Mouse (Mus musculus): ENCODE results near the gene Cyp11a1. TPM values are rescaled to one million over a fixed set of nuclear protein-coding genes. Genes with fewer than 3 reads are reported as not detected.

Cyp11a1 gene
- polyA plus RNA-seq, 1 experiment from 2014 or later = 2.3 TPM

DNA sequence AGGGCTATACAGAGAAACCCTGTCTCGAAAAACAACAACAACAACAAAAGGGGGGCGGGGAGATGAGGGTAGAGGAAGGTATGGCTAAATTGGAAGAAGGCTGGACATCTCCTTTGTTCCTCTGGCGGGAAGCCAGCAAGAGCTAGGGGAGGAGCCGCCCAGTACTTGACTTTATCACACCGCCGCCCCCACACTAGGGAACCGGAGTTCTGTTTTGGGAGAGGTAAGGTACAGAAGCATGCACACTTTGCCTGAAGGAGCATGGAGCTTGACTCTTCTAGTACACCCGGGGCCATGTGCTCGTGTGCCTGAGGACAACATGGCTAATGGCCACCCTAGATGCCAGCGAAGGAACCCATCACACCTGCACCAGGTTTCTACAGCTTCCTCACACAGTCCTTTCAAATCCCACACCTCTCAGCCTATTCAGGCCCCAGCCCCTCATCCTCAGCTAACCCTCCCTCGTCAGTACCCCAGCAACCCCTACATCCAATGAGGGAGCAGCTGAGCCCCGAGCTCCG lies 8.6 kb upstream of the Cyp11a1 start:
- H3K4me3 ChIP-seq = peak overlapping the region; percentile 42
- no peaks in the 10 kb centered on the region for H3K9me3 ChIP-seq
- H3K27me3 ChIP-seq = peaks cover 12% of the 10 kb centered on the region; the same call in 1 of the 2 replicates
- ATAC-seq (ENCODE audit: low FRiP score, low read depth) = peak; percentile 95
- no peak overlapping the region for H3K27ac ChIP-seq (replicated peaks)
- peak overlapping the region; percentile 75 for H3K4me2 ChIP-seq
- peaks cover 16% of the 10 kb centered on the region for H3K4me1 ChIP-seq (replicated peaks)
- peak overlapping the region; percentile 43 for H3K9ac ChIP-seq
- no peaks in the 10 kb centered on the region for H3K36me3 ChIP-seq
- WGBS = 25% methylated on average over 13 of the region's 13 CpGs

DNA sequence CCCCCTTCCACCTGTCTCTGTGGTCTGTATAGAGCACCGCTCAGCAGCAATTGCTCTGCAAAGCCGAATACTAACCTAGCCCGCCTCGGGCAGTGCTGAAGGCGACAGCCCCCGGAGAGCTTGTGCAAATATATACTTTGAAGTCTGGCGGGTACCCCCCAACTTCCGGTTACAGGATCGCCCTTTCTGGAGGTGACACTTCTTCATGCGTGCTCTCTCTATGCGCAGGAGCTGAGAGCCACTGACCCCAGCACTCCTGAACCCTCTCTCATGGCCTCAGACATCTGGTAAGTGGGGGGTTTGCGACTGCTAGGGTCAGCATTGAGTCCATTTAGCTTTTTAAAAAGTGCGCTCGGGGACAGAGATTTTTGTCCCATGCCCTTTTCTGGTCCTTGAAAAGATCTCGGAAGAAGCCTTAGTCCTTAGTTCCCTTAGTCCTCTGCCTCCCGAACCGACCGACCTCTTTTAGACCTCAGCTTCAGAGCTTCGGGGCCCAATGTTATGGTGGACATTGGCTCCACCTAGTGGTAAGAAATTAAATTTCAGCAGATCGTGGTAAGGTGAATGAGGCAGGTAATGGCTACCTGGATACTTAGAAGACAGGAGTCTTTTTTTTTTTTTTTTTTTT lies 8.1 kb upstream of the Cyp11a1 start:
- Histone ChIP-seq H3K9me3 (no peaks in the 10 kb centered on the region), H3K4me2 (peak overlapping the region; percentile 75), H3K4me1 (replicated peaks) (peaks cover 13% of the 10 kb centered on the region), H3K27me3 (peaks cover 12% of the 10 kb centered on the region; the same call in 1 of the 2 replicates), H3K27ac (replicated peaks) (0 out of 2 replicates have a peak overlapping the region, but pooled peaks have one; percentile 55), H3K9ac (peak overlapping the region; percentile 43), H3K36me3 (no peaks in the 10 kb centered on the region), H3K4me3 (peak overlapping the region; percentile 42)
- WGBS = 1% methylated on average over 20 of the region's 20 CpGs
- ATAC-seq (ENCODE audit: low FRiP score, low read depth) = peak; percentile 75

DNA sequence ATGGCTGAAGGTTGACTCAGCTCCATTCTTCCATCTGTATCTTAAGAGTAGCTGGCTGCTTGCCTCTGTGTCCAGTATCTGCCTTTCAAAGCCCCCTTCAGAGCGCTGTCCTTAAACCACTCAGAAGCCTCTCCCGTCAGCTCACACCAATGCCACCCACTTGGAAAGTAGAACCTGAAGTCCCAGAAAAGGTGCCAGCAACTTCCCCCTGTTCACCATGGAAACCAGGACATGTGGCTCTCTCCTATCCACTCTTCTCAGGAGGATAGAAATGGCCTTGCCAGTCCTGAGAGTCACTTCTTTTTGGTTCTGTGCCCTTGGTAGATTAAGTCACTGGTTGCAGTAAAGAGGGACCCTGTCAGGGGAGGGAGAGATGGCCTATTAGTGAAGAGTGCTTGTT lies 7.5 kb upstream of the Cyp11a1 start:
- Histone ChIP-seq H3K36me3 (no peaks in the 10 kb centered on the region), H3K27me3 (peaks cover 12% of the 10 kb centered on the region; the same call in 1 of the 2 replicates), H3K4me3 (no peak overlapping the region), H3K9ac (no peak overlapping the region), H3K4me1 (replicated peaks) (peaks cover 10% of the 10 kb centered on the region), H3K4me2 (no peak overlapping the region), H3K9me3 (no peaks in the 10 kb centered on the region), H3K27ac (replicated peaks) (no peak overlapping the region)
- no peak for ATAC-seq (ENCODE audit: low FRiP score, low read depth)
- WGBS = 58% methylated on average over 2 of the region's 2 CpGs

DNA sequence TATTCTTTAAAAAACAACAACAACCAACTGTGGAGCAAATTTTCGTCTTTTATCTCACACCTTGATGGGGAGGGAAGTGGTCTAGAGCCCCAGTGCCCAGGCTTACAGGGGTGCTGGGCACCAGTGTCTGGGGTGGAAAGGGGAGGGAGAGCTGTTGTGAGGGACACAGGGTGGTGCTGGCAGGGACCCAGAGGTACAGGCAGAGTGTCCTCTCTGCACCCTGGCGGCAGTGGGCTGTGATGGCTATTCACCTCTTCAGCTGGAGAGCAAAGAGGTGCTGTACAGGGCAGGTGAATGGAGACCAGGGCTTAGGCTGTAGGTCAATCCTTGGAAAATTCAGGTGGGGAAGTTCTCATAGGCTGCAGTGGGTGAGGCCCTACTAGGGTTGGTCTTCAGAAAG lies 6.5 kb upstream of the Cyp11a1 start:
- Histone ChIP-seq H3K9me3 (no peaks in the 10 kb centered on the region), H3K9ac (no peak overlapping the region), H3K4me2 (no peak overlapping the region), H3K36me3 (no peaks in the 10 kb centered on the region), H3K4me3 (no peak overlapping the region), H3K27ac (replicated peaks) (no peak overlapping the region), H3K4me1 (replicated peaks) (peaks cover 10% of the 10 kb centered on the region), H3K27me3 (peaks cover 12% of the 10 kb centered on the region; the same call in 1 of the 2 replicates)
- ATAC-seq (ENCODE audit: low FRiP score, low read depth) = no peak
- WGBS = 55% methylated on average over 2 of the region's 2 CpGs

DNA sequence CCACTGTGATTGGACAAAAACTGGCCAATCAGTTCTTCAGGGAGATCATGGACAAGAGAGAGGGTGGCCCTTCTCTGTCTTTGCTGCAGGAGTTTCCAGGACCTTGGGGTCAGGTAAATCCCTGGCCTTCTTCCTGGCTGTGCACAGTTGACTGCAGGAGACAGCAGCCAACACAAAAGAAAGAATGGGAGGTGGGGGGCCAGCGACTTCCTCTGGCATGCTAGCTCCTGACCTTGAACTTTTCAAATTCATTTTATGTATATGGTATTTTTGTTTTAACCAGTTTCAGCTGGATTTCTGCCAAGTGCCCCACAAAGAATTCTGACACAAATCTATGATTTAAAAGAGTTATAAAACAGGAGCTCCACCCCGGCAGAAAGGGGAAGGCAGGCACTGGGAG lies 2.9 kb upstream of the Cyp11a1 start:
- Histone ChIP-seq H3K27me3 (0 out of 2 replicates have a peak, but pooled peaks cover 3% of the 10 kb centered on the region), H3K27ac (replicated peaks) (no peak overlapping the region), H3K36me3 (no peaks in the 10 kb centered on the region), H3K4me1 (replicated peaks) (peaks cover 2% of the 10 kb centered on the region), H3K4me2 (no peak overlapping the region), H3K9me3 (no peaks in the 10 kb centered on the region), H3K9ac (no peak overlapping the region), H3K4me3 (no peak overlapping the region)
- ATAC-seq (ENCODE audit: low FRiP score, low read depth) = no peak
- WGBS = 28% methylated on average over 2 of the region's 2 CpGs

DNA sequence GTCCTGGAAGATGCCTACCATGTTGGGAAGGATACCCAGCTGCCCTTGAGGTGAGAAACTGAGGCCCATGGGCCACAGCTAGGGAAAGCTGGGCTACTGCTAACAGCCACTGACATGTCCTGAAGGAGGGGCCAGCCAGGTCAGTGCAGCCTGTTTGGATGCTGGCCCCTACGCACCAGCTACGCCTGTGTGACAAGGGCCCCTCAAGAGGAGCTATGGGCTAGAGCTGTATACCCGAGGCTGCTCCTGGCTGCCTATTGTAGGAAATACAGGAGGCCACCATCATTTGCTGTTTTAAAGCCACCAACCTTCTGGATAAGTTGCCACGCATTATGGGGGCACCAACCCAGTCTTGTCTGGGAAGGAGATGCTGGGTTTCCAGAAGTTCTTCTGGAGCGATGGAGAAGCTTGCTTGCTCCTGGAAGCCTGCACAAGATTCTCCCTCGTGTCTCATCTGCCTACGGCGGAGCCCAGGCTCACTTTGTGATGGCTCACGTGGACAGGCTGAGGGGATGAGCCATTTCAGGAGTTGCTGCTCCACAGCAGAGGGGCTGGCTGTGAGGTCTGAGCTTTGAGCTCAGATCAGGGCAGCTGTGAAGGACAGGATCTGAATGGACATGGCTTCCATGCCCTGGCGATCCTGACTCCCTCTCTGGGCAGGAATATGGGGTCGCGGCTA lies 2.3 kb downstream of the Cyp11a1 start:
- Histone ChIP-seq H3K4me1 (replicated peaks) (peaks cover 15% of the 10 kb centered on the region), H3K4me2 (peak overlapping the region; percentile 41), H3K36me3 (no peaks in the 10 kb centered on the region), H3K9ac (no peak overlapping the region), H3K27me3 (no peaks in the 10 kb centered on the region), H3K9me3 (no peaks in the 10 kb centered on the region), H3K27ac (replicated peaks) (peak overlapping the region; percentile 73), H3K4me3 (no peak overlapping the region)
- 46% methylated on average over 12 of the region's 12 CpGs for WGBS
- peak; percentile 62 for ATAC-seq (ENCODE audit: low FRiP score, low read depth)

DNA sequence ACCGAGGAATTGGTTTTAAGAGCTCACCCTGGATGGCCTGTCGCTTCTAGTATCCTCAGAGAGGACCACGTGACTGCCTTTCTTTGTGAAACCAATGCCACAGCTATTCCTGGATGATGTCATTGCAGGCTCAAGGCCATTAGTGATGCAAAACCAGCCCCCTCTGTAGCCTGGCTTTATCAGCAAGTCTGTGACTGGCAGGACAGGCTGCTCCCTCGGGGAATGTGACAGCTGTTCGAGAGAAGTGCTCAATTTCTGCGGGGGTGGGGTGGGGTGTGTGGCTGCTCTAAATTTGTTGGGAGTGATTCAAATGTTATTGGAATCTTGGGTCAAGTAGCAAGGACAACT lies 2.8 kb downstream of the Cyp11a1 start:
- Histone ChIP-seq H3K9ac (no peak overlapping the region), H3K27me3 (no peaks in the 10 kb centered on the region), H3K36me3 (no peaks in the 10 kb centered on the region), H3K27ac (replicated peaks) (peak overlapping the region; percentile 73), H3K4me1 (replicated peaks) (peaks cover 15% of the 10 kb centered on the region), H3K4me3 (no peak overlapping the region), H3K4me2 (peak overlapping the region; percentile 41), H3K9me3 (no peaks in the 10 kb centered on the region)
- ATAC-seq (ENCODE audit: low FRiP score, low read depth) = peak; percentile 91
- WGBS = 1% methylated on average over 6 of the region's 6 CpGs

DNA sequence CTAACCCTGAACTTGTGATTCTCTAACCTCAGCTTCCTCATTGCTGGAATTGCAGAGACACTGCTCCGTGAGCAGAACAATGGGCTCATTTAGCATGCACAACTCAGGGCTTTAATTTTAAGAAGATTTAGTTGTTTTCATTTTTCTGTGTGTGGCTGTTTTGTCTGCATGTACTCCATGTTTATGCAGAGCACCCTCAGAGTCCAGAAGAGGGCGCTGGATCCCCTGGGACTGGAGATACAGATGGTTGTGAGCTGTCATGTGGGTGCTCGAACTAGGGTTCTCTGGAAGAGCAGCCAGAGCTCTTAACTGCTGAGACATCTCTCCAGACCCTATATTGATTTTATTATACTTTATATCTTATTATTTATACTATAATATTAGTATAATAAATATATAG lies 3.4 kb downstream of the Cyp11a1 start:
- Histone ChIP-seq H3K36me3 (no peaks in the 10 kb centered on the region), H3K27ac (replicated peaks) (peak overlapping the region; percentile 73), H3K9me3 (no peaks in the 10 kb centered on the region), H3K9ac (no peak overlapping the region), H3K4me2 (peak overlapping the region; percentile 41; the same call in 1 of the 2 replicates), H3K4me3 (no peak overlapping the region), H3K27me3 (no peaks in the 10 kb centered on the region), H3K4me1 (replicated peaks) (peaks cover 15% of the 10 kb centered on the region)
- WGBS = 41% methylated on average over 3 of the region's 3 CpGs
- no peak for ATAC-seq (ENCODE audit: low FRiP score, low read depth)

DNA sequence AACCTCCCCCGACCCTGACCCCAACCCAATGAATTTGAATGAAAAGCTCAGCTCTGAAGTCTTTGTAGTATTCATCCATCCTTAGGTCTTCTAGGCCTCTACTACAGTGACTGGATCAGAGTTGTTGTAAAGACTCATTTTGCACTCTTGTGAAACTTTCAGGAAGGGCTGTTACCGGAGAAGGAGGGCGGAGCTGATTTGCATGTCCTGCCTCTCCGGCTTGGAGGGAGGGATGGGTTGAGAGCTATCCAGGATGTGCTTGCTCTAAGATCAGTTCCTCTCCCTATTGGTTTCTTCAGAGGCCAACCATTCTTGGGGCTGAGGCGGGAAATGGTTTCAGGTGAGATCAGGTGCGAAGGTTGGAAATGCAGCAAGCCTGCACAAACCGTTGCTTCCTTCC lies 4.8 kb downstream of the Cyp11a1 start:
- H3K27me3 ChIP-seq = no peaks in the 10 kb centered on the region
- H3K27ac ChIP-seq (replicated peaks) = no peak overlapping the region
- 55% methylated on average over 7 of the region's 7 CpGs for WGBS

DNA sequence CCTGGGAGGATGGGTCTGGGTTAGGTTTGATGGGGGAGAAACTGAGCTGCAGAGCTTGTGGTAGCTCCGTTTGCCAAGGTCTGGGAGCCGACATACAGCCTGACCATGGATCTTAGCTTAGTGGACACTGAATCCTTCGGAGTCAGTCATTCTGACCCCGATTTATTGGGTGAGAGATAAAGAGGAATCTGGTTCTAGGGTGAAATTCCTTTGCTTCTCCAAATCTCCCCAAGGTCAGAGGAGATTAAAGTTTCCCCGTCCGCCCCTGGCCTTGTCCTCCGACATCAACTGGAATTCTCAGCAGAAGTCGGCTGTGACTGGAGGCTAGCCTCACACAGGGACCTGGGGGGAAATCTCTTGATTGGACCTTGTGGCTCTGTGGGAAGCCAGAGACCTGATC lies 5.3 kb downstream of the Cyp11a1 start:
- ATAC-seq (ENCODE audit: low FRiP score, low read depth) = no peak
- peaks cover 15% of the 10 kb centered on the region for H3K4me1 ChIP-seq (replicated peaks)

More for the DNA sequence above, 4.8 kb downstream of the Cyp11a1 start:
- no peak overlapping the region for H3K9ac ChIP-seq
- H3K9me3 ChIP-seq = no peaks in the 10 kb centered on the region
- no peak overlapping the region for H3K4me3 ChIP-seq
- no peaks in the 10 kb centered on the region for H3K36me3 ChIP-seq
- no peak for ATAC-seq (ENCODE audit: low FRiP score, low read depth)
- peaks cover 15% of the 10 kb centered on the region for H3K4me1 ChIP-seq (replicated peaks)
- H3K4me2 ChIP-seq = no peak overlapping the region

DNA sequence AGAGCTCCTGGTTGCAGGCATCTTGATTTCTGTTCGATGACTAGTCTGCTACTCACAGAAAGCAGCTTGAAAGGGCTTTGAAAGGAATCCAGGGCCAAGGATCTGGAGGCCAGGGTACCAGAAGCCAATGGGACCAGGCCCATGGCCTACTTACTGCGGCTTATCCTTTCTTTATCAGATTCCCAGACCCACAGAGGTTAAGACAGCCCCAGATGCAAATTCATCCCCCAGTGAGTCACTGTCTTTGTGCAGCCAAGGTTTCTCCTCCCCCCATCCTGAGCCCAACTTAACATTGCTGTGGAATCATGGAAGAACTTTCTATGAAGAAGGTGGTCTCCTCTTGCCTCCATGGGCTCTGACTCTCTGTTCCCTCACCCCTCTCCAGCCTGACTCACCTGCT lies 6.3 kb downstream of the Cyp11a1 start:
- no peak for ATAC-seq (ENCODE audit: low FRiP score, low read depth)
- no peaks in the 10 kb centered on the region for H3K9me3 ChIP-seq
- H3K27ac ChIP-seq (replicated peaks) = no peak overlapping the region
- WGBS = 77% methylated on average over 2 of the region's 2 CpGs
- no peaks in the 10 kb centered on the region for H3K27me3 ChIP-seq
- H3K36me3 ChIP-seq = no peaks in the 10 kb centered on the region
- no peak overlapping the region for H3K4me3 ChIP-seq
- H3K4me2 ChIP-seq = no peak overlapping the region
- H3K9ac ChIP-seq = no peak overlapping the region
- peaks cover 15% of the 10 kb centered on the region for H3K4me1 ChIP-seq (replicated peaks)

More for the DNA sequence above, 5.3 kb downstream of the Cyp11a1 start:
- 87% methylated on average over 8 of the region's 8 CpGs for WGBS
- no peaks in the 10 kb centered on the region for H3K27me3 ChIP-seq
- no peak overlapping the region for H3K9ac ChIP-seq
- H3K9me3 ChIP-seq = no peaks in the 10 kb centered on the region
- H3K27ac ChIP-seq (replicated peaks) = no peak overlapping the region
- no peak overlapping the region for H3K4me2 ChIP-seq
- H3K36me3 ChIP-seq = no peaks in the 10 kb centered on the region
- no peak overlapping the region for H3K4me3 ChIP-seq

DNA sequence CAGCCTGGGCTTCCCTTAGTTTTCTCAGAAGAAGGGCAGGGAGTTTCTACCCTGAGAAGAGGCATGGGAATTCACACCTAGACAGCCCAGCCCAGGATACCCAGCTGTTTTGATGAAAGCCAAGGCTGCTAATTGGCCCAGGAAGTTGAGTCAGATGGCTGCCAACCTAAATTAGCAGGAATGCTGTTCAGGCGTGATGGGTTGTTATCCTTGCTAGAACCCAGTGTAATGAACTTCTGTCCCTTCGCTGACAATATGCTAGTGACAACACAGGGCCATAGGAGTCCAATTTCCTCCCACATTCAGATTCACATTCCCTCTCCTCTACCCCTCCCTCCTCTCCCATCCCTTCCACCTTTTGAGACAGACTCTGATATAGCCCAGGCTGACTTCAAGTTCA lies 6.7 kb downstream of the Cyp11a1 start:
- Histone ChIP-seq H3K36me3 (no peaks in the 10 kb centered on the region), H3K4me2 (no peak overlapping the region), H3K27ac (replicated peaks) (no peak overlapping the region), H3K9me3 (no peaks in the 10 kb centered on the region), H3K4me3 (no peak overlapping the region), H3K9ac (no peak overlapping the region), H3K4me1 (replicated peaks) (peaks cover 15% of the 10 kb centered on the region), H3K27me3 (no peaks in the 10 kb centered on the region)
- WGBS = 48% methylated on average over 2 of the region's 2 CpGs
- ATAC-seq (ENCODE audit: low FRiP score, low read depth) = no peak

Data from hindbrain, embryonic 15.5 days (tissue).